Comparison of ENCODE assay signal across 11 mouse cellular contexts in the genomic region with DNA sequence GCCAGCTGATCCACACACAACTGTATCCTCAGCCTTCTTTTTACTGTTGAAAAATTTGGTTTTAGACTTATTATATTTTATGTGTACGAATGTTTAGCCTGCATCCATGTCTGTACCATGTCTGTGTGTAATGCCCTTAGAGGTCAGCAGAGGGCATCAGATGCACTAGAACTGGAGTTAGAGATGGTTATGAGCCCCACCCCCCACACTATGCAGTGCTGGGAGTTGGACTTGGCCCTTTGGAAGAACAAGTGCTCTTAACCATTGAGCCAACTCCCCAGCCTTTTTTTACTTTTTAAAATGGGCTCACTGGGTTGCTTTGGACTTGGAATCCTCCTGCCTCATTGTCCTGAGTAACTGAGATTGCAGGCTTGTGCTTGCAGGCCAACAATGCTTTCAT. TPM values are rescaled to one million over a fixed set of nuclear protein-coding genes. Genes with fewer than 3 reads are reported as not detected.
A peak's percentile ranks its signal among the peaks of the same experiment; 100 is the strongest.
DNase-seq lines count a peak whose midpoint lies in the region; ATAC-seq and TF ChIP-seq lines count a peak whose summit lies in the region.
"Had no signal": no experiment of that assay in that cellular context is flagged by ENCODE, and none has a peak within 500 bp of the region (broad histone marks: within the 10 kb centered on the region; RNA-seq: fewer than 3 reads in every experiment).

No protein-coding gene starts in this region.

- intact Hi-C loops in gastrocnemius, postnatal 14 days (cut with DNase I; ENCODE audit: low total_unique reads) = no loop called here

- no peak for TF ChIP-seq POLR2A in small intestine, adult 2 months (IDR thresholded peaks at IDR 0.05; ENCODE audit: low read depth, low read length)

- H3K27me3 ChIP-seq in small intestine, adult 2 months (ENCODE audit: control insufficient read depth, insufficient read depth, low read length) = no peaks in the 10 kb centered on the region
- H3K27me3 ChIP-seq: hindbrain, embryonic 12.5 days; neural tube, embryonic 12.5 days had no signal

- peaks cover 23% of the 10 kb centered on the region for H3K36me3 ChIP-seq in small intestine, adult 2 months (ENCODE audit: control insufficient read depth, insufficient read depth, low read length)

- H3K27ac ChIP-seq in layer of hippocampus, adult 2 months = no peak overlapping the region
- H3K27ac ChIP-seq in small intestine, adult 2 months (ENCODE audit: insufficient read depth, low read depth, low read length) = no peak overlapping the region
- H3K27ac ChIP-seq: hindbrain, embryonic 12.5 days; neural tube, embryonic 12.5 days had no signal

- DNase-seq in cerebellum, postnatal 10 days = peak; percentile 25 to 35
- DNase-seq in cerebellum, adult 11 months = no peak
- no peak for DNase-seq in layer of hippocampus, adult 2 months (ENCODE audit: low spot score in 2 of 2)
- no peak for DNase-seq in layer of hippocampus, postnatal 10 days (ENCODE audit: low spot score in 2 of 2)
- DNase-seq in R1 (ENCODE audit: low read depth, low spot score) = peak; percentile 73
- no peak for DNase-seq in gastrocnemius, postnatal 14 days

- ATAC-seq in erythroblast, adult 5-6 weeks (replicated peaks; ENCODE audit: low FRiP score, poor library complexity, severe bottlenecking) = no peak

- TF ChIP-seq CTCF in layer of hippocampus, adult 2 months (conservative IDR thresholded peaks at IDR 0.05) = peak; percentile 56
- TF ChIP-seq CTCF in small intestine, adult 2 months (IDR thresholded peaks at IDR 0.05; ENCODE audit: extremely low read depth, insufficient read length, insufficient replicate concordance, low read depth, low read length) = peak; percentile 37; the same call in 1 of the 2 replicates

- WGBS in small intestine, adult 2 months = 95% methylated on average over 1 of the region's 1 CpGs

- H3K4me3 ChIP-seq in layer of hippocampus, adult 2 months = no peak overlapping the region
- no peak overlapping the region for H3K4me3 ChIP-seq in small intestine, adult 2 months (ENCODE audit: low read depth, low read length)
- H3K4me3 ChIP-seq: hindbrain, embryonic 12.5 days; neural tube, embryonic 12.5 days had no signal

- H3K4me1 ChIP-seq in small intestine, adult 2 months (ENCODE audit: control insufficient read depth, insufficient read depth, insufficient read length, low read length) = peaks cover 6% of the 10 kb centered on the region; the same call in 1 of the 2 replicates

RNA-seq across cellular contexts. Expression of a gene that starts 15.3 kb away (rescaled TPM):
- total RNA-seq in layer of hippocampus, adult 2 months (2021) = 10 to 100 TPM; 34.9 to 35.3 TPM
- 10 to 100 TPM; 59.5 to 61.1 TPM for total RNA-seq in layer of hippocampus, postnatal 10 days (2021)
- polyA plus RNA-seq in small intestine, adult 2 months (2012; rRNA removed) = 36.4 and 107 TPM in 2 replicates
- 5.2 and 9.6 TPM in 2 replicates for total RNA-seq in erythroblast, adult 5-6 weeks (2015; ENCODE audit: low replicate concordance)
- 8.0 and 13.8 TPM in 2 replicates for total RNA-seq in erythroblast, adult 5-6 weeks (2017; ENCODE audit: low replicate concordance)
- 10 to 100 TPM in 1 of 2 experiments, 1 to 10 TPM in 1; 9.0 to 11.2 TPM for total RNA-seq in gastrocnemius, postnatal 14 days (2021)

RNA-seq across cellular contexts. Expression of a gene that starts 33.5 kb away (rescaled TPM):
- 1 to 10 TPM; 7.6 to 8.6 TPM for total RNA-seq in layer of hippocampus, adult 2 months (2021)
- 10 to 100 TPM; 16.3 to 16.5 TPM for total RNA-seq in layer of hippocampus, postnatal 10 days (2021)
- polyA plus RNA-seq in small intestine, adult 2 months (2012; rRNA removed) = 0.11 and 0.28 TPM in 2 replicates
- total RNA-seq in erythroblast, adult 5-6 weeks (2015; ENCODE audit: low replicate concordance) = not detected in 2 replicates
- total RNA-seq in erythroblast, adult 5-6 weeks (2017; ENCODE audit: low replicate concordance) = not detected in 2 replicates
- total RNA-seq in gastrocnemius, postnatal 14 days (2021) = under 1 TPM in 1 of 2 experiments, not detected in 1; 0.29 TPM

RNA-seq across cellular contexts. Expression of a gene that starts 42.1 kb away (rescaled TPM):
- total RNA-seq in layer of hippocampus, adult 2 months (2021) = not detected
- total RNA-seq in layer of hippocampus, postnatal 10 days (2021) = not detected
- polyA plus RNA-seq in small intestine, adult 2 months (2012; rRNA removed) = 0.04 and 0.05 TPM in 2 replicates
- not detected in 2 replicates for total RNA-seq in erythroblast, adult 5-6 weeks (2015; ENCODE audit: low replicate concordance)
- not detected in 2 replicates for total RNA-seq in erythroblast, adult 5-6 weeks (2017; ENCODE audit: low replicate concordance)
- not detected for total RNA-seq in gastrocnemius, postnatal 14 days (2021)
- polyA plus RNA-seq: embryonic facial prominence, embryonic 11.5 days; hindbrain, embryonic 12.5 days; neural tube, embryonic 12.5 days had no signal

Comparison
In these comparisons a context has a peak if more than half of its experiments do, and no peak if none do; other contexts are left out.
1. DNase-seq: peak in cerebellum, postnatal 10 days (2 of 2) and R1 (single experiment); none in cerebellum, adult 11 months (single experiment), layer of hippocampus, adult 2 months (0 of 2), layer of hippocampus, postnatal 10 days (0 of 2) and gastrocnemius, postnatal 14 days (single experiment).
2. RNA of a gene that starts 33.5 kb away (total RNA-seq): 16.3 to 16.5 TPM in layer of hippocampus, postnatal 10 days and 7.6 to 8.6 TPM in layer of hippocampus, adult 2 months; 0.29 TPM in gastrocnemius, postnatal 14 days and not detected in erythroblast, adult 5-6 weeks; every median in the first group is over 4 times any median in the second.